Mouse (Mus musculus) embryonic facial prominence, embryonic 12.5 days (tissue): ENCODE measurements at regions not wholly inside any gene's neighbourhood (a gene's known extent, or its start where the extent isn't known, plus 50 kb on each side); places are given as distances from the start of the nearest gene placed in this dataset.

Experiments
- ATAC-seq: fragments of 200-750 bp; cut with Nextera tagmentation; 2 replicates; pipeline ENCODE4 v1.8.0; 2017; ENCODE audit not compliant: insufficient number of reproducible peaks, insufficient read depth, low FRiP score, low TSS enrichment
- H3K27ac ChIP-seq: fragments of 300-500 bp; sonication (generic); 2 replicates; pipeline ENCODE4 v1.5.1; 2016; ENCODE audit warnings: mild to moderate bottlenecking
- H3K27me3 ChIP-seq: fragments of 300-500 bp; sonication (generic); 2 replicates; pipeline ENCODE4 v1.6.1; 2016; ENCODE audit warnings: mild to moderate bottlenecking, moderate library complexity
- H3K36me3 ChIP-seq: fragments of 300-500 bp; sonication (generic); 2 replicates; pipeline ENCODE4 v1.6.1; 2016; ENCODE audit warnings: mild to moderate bottlenecking
- H3K4me1 ChIP-seq: fragments of 300-500 bp; sonication (generic); 2 replicates; pipeline ENCODE4 v1.6.1; 2016
- H3K4me2 ChIP-seq: fragments of 300-500 bp; sonication (generic); replicated peaks from 2 replicates; pipeline ENCODE4 v1.6.1; 2016; ENCODE audit warnings: mild to moderate bottlenecking, moderate library complexity
- H3K4me3 ChIP-seq: fragments of 300-500 bp; sonication (generic); 2 replicates; pipeline ENCODE4 v1.5.1; 2016; ENCODE audit warnings: mild to moderate bottlenecking
- H3K9ac ChIP-seq: fragments of 300-500 bp; sonication (generic); 2 replicates; pipeline ENCODE4 v1.6.1; 2016; ENCODE audit warnings: mild to moderate bottlenecking, moderate library complexity
- H3K9me3 ChIP-seq: fragments of 300-500 bp; sonication (generic); 2 replicates; pipeline ENCODE4 v1.6.1; 2016; ENCODE audit warnings: mild to moderate bottlenecking, moderate library complexity
- WGBS: fragments of 180-500 bp; shearing (Covaris S2); methylation state at CpG from one replicate; pipeline ENCODE4 v1.1.7; 2016; 5-methylcytosine and 5-hydroxymethylcytosine counted together

DNA sequence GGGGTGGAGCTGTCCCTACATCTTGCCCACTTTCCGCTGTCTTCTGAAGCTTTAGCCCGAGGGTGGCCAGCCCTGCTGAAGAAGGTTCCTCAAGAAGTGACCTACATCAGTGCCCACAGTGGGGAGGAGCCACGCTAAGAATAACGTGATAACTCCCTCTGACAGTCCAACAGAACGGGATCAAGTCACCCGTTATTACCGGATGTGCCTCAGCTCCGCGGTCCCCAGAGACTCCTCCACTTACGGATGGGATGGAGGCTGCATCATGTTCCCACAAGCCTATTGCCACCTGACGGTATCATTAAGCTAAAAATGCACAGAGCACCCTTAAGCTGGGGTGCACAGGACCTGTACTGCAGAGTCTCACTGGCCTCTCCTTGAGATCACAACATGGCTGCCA lies 63.2 kb upstream of the Runx3 start:
- no peaks in the 10 kb centered on the region for H3K4me1 ChIP-seq
- H3K36me3 ChIP-seq = no peaks in the 10 kb centered on the region
- no peak overlapping the region for H3K9ac ChIP-seq
- ATAC-seq = no peak
- WGBS = 81% methylated on average over 11 of the region's 11 CpGs
- H3K9me3 ChIP-seq = no peaks in the 10 kb centered on the region
- no peak overlapping the region for H3K4me3 ChIP-seq
- no peak overlapping the region for H3K27ac ChIP-seq
- H3K27me3 ChIP-seq = peaks cover 3% of the 10 kb centered on the region; the same call in 1 of the 2 replicates
- H3K4me2 ChIP-seq = no peak overlapping the region

DNA sequence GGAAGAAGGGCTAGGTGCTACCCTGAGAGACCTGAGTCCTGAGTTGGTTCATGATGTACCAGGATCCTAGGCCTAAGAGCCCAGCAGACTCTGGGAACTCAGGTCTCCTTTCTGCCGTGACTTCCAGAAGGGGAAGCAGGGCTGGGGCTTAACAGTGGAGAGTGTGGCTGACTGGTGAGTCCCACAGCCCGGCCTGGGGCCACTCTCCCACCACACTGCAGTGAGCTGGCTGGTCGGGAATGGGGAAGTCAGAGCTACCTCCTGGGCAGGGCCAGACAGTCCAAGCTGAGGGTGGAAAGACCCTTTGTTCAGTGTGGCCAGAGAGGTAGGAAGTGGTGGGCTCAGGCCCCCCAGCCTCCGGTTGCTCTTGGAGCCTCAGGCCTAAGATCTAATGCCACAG lies 61.6 kb upstream of the Runx3 start:
- H3K4me1 ChIP-seq = no peaks in the 10 kb centered on the region
- ATAC-seq = no peak
- 67% methylated on average over 4 of the region's 4 CpGs for WGBS

DNA sequence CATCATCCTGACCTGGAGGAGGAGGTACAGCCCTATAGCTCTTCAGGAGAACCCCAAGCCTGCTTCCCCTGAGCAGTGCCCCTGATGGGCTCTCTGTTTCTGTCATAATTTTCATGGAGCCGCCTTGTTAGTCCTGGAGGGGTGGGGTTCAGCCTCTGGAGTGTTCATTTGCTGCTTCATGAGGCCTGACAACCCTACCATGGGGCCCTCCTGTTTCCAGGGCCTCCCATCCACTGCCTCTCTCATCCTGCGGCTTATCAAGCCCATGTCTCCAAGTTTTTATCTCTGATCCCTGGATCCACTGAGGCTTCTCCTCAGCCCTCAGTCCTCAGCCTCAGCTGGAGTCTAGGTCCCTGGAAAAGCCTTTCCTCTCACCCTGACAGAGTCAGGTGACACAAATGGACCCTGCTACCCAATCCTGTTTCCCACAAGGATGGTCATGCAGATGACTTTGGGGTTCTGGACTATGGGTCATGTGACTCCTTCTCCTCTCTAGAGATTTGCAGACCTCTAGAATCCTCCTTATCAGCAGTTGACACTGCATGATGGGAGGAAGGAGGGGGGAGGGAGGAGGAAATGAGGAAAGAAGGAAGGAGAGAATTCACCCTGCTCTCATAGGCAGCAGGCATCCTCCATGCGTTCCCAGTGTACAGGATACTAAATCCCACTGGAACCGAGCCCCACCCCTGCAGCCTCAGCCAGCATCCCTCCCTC lies 59.3 kb upstream of the Runx3 start:
- Histone ChIP-seq H3K9ac (no peak overlapping the region), H3K9me3 (no peaks in the 10 kb centered on the region), H3K4me3 (no peak overlapping the region), H3K27ac (no peak overlapping the region), H3K4me2 (no peak overlapping the region), H3K4me1 (no peaks in the 10 kb centered on the region), H3K27me3 (peaks cover 3% of the 10 kb centered on the region; the same call in 1 of the 2 replicates), H3K36me3 (no peaks in the 10 kb centered on the region)
- 57% methylated on average over 4 of the region's 4 CpGs for WGBS
- ATAC-seq = no peak

More for the DNA sequence above, 61.6 kb upstream of the Runx3 start:
- Histone ChIP-seq H3K4me3 (no peak overlapping the region), H3K36me3 (no peaks in the 10 kb centered on the region), H3K9me3 (no peaks in the 10 kb centered on the region), H3K4me2 (no peak overlapping the region), H3K27ac (no peak overlapping the region), H3K27me3 (peaks cover 3% of the 10 kb centered on the region; the same call in 1 of the 2 replicates), H3K9ac (no peak overlapping the region)

DNA sequence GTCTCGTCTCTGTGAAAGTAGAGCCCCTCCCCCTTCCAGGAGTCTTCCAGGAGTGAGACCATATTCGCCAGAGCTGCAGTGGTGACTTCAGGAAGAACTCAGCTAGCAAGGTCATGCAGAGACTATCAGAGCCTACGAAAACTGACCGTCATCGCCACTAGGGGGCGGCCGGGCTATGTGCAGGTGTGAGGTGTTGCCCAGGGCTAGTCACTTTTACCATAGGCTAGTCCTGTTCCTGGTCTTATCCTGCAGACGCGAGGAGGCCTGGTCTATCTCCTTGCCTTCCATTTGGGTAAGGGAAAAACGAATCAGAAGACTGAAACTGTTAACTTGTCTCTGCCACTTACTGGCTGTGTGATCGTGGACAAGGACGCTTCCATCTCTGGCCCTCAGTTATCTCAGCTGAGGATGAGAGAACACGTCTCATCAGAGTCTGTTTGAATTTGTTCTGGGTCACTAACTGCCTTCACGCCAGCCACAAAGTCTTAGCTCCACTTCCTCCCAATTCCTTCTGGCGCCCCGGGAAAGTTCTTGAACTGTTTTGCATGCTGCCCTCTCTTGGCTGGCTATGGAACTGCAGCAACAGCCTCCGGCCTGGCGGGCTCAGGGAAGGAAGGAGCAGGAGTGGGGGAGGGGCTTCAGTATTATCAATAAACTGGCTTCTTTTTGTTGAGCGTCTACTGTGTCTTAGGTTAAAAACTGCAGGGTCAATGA lies 53.5 kb upstream of the Runx3 start:
- H3K9me3 ChIP-seq = no peaks in the 10 kb centered on the region
- no peak for ATAC-seq
- H3K4me1 ChIP-seq = no peaks in the 10 kb centered on the region
- WGBS = 9% methylated on average over 19 of the region's 19 CpGs
- H3K27me3 ChIP-seq = no peaks in the 10 kb centered on the region
- H3K9ac ChIP-seq = no peak overlapping the region
- no peak overlapping the region for H3K4me3 ChIP-seq
- no peaks in the 10 kb centered on the region for H3K36me3 ChIP-seq
- no peak overlapping the region for H3K27ac ChIP-seq
- no peak overlapping the region for H3K4me2 ChIP-seq

DNA sequence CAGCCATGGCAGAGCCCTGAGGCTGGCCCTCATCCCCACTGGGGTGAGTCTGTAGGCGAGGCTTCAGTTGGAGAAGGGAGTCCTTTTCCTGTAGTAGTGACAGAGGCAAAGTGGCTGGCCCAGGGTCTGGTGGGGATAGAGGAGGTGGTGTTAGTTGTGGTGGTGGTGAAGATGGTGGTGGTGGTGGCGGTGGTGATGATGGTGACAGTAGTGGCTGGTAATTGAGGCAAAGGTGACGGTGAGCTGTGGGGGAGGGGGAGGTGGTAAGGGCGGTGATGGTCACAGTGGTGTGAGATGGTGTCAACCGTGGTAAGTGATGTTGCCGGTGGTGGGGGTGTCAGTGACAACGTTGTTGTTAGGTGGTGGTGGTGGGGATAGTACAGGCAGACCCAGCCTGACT lies 52.6 kb upstream of the Runx3 start:
- no peak overlapping the region for H3K27ac ChIP-seq
- H3K27me3 ChIP-seq = no peaks in the 10 kb centered on the region

DNA sequence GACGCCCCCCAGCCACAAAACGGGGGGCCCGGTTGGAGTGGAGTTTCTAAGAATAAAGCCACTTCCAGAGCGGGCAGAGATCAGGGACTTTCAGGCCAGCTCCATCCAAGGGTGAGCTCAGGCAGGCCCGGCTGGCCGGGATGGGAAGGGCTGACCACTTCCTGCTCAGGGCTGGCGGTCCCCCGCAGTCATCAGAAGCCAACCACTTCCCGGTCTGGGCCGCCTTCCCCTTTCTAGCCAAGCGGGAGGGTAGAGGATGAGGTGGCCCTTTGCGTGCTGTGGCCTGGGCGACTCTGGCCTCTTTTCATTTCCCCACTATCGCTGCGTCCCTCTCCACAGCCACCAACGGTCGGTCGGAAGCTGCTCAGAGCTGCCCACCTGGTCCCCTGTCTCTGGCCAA lies 50.6 kb upstream of the Runx3 start:
- Histone ChIP-seq H3K9me3 (no peaks in the 10 kb centered on the region), H3K9ac (no peak overlapping the region), H3K27ac (no peak overlapping the region), H3K4me2 (no peak overlapping the region), H3K36me3 (no peaks in the 10 kb centered on the region), H3K4me3 (no peak overlapping the region), H3K27me3 (no peaks in the 10 kb centered on the region), H3K4me1 (no peaks in the 10 kb centered on the region)
- WGBS = 67% methylated on average over 18 of the region's 18 CpGs
- no peak for ATAC-seq

More for the DNA sequence above, 52.6 kb upstream of the Runx3 start:
- H3K4me2 ChIP-seq = no peak overlapping the region
- 83% methylated on average over 7 of the region's 7 CpGs for WGBS
- no peak overlapping the region for H3K4me3 ChIP-seq
- H3K36me3 ChIP-seq = no peaks in the 10 kb centered on the region
- no peak for ATAC-seq
- H3K9me3 ChIP-seq = no peaks in the 10 kb centered on the region
- no peak overlapping the region for H3K9ac ChIP-seq
- no peaks in the 10 kb centered on the region for H3K4me1 ChIP-seq
